Mouse (Mus musculus) heart, postnatal 0 days (tissue): ENCODE results near the gene Ppef2. TPM values are rescaled to one million over a fixed set of nuclear protein-coding genes. Genes with fewer than 3 reads are reported as not detected.

Experiments used
- ATAC-seq: fragments of 200-750 bp; cut with Nextera tagmentation; 2 replicates; pipeline ENCODE4 v1.8.0; 2017; ENCODE audit warnings: low read depth, moderate number of reproducible peaks, moderate library complexity; ENCODE audit not compliant: insufficient read depth
- DNase-seq: peaks from one replicate; pipeline ENCODE4 v3.0.0-alpha.2; 2016; ENCODE audit warnings: low spot score
- H3K27ac ChIP-seq: fragments of 300-500 bp; sonication (generic); 2 replicates; pipeline ENCODE4 v1.5.1; 2014; ENCODE audit warnings: low read depth, mild to moderate bottlenecking
- H3K27me3 ChIP-seq: fragments of 300-500 bp; sonication (generic); 2 replicates; pipeline ENCODE4 v1.6.1; 2014; ENCODE audit warnings: low read length, mixed read lengths; ENCODE audit not compliant: control insufficient read depth, insufficient read depth
- H3K36me3 ChIP-seq: fragments of 300-500 bp; sonication (generic); replicated peaks from 2 replicates; pipeline ENCODE4 v1.6.1; 2014; ENCODE audit warnings: low read length, mixed read lengths; ENCODE audit not compliant: control insufficient read depth, insufficient read depth
- H3K4me1 ChIP-seq: fragments of 300-500 bp; sonication (generic); 2 replicates; pipeline ENCODE4 v1.6.1; 2014; ENCODE audit warnings: antibody characterized with exemption; ENCODE audit not compliant: control insufficient read depth, insufficient read depth
- H3K4me2 ChIP-seq: fragments of 300-500 bp; sonication (generic); 2 replicates; pipeline ENCODE4 v1.6.1; 2014; ENCODE audit warnings: low read depth, mild to moderate bottlenecking, low read length, moderate library complexity
- H3K4me3 ChIP-seq: fragments of 300-500 bp; sonication (generic); 2 replicates; pipeline ENCODE4 v1.5.1; 2014; ENCODE audit warnings: low read depth, low read length
- H3K9ac ChIP-seq: fragments of 300-500 bp; sonication (generic); replicated peaks from 2 replicates; pipeline ENCODE4 v1.6.1; 2014; ENCODE audit warnings: low read depth, low read length, mixed read lengths
- H3K9me3 ChIP-seq: fragments of 300-500 bp; sonication (generic); replicated peaks from 2 replicates; pipeline ENCODE4 v1.6.1; 2016; ENCODE audit warnings: low read length; ENCODE audit not compliant: control insufficient read depth
- CTCF ChIP-seq: IDR thresholded peaks from 2 replicates; pipeline ENCODE4 v1.5.1; 2016; ENCODE audit warnings: antibody characterized with exemption, control low read depth, low read depth
- EP300 ChIP-seq: IDR thresholded peaks from 2 replicates; pipeline ENCODE4 v1.6.1; 2016; ENCODE audit warnings: antibody characterized with exemption, low read depth
- WGBS: fragments of 180-500 bp; shearing (Covaris S2); extraction: QIAGEN DNeasy Blood & Tissue Kit; methylation state at CpG from one replicate; pipeline ENCODE4 v1.1.7; 2014; 5-methylcytosine and 5-hydroxymethylcytosine counted together
- polyA plus RNA-seq: library from polyadenylated mRNA; unstranded; fragments of >200 nt; fragmentation: Nextera tagmentation; extraction: Ambion mirVana; gene quantifications from 2 replicates; pipeline ENCODE4 v1.2.1, GENCODE M21; 2015
- total RNA-seq: library from RNA; depleted of rRNA; stranded (reverse); fragments of >200 nt; gene quantifications from 2 replicates; pipeline ENCODE4 v1.2.3, GENCODE M21; 2014; ENCODE audit warnings: low replicate concordance; rRNA removed

The Ppef2 gene
- total RNA-seq: 0.31 TPM in 1 of 2 replicates, not detected in the other
- polyA plus RNA-seq: 0.07 TPM in 1 of 2 replicates, not detected in the other

- TF ChIP-seq EP300 (no peak), CTCF (no peak)
- ATAC-seq (no peak), DNase-seq (no peak)
- 31% methylated on average over 6 of the region's 6 CpGs for WGBS
- Histone ChIP-seq H3K27ac (no peak within 1 kb of the TSS), H3K9me3 (no peaks in the 10 kb centered on the region), H3K4me3 (no peak within 1 kb of the TSS), H3K9ac (no peak within 1 kb of the TSS), H3K4me1 (no peaks in the 10 kb centered on the region), H3K27me3 (no peaks in the 10 kb centered on the region), H3K36me3 (no peaks in the 10 kb centered on the region), H3K4me2 (no peak within 1 kb of the TSS)
Observed at GRCm38 (mm10) chr5:92256218-92256617, at the start of gene Ppef2. Gene Ppef2 (minus strand): TSS chr5:92256278.

GRCm38 (mm10) chr5:92304291-92304690 lies 48.2 kb upstream of the Ppef2 start:
- 64% methylated on average over 3 of the region's 3 CpGs for WGBS
- no peak for TF ChIP-seq CTCF
- TF ChIP-seq EP300: no peak
- no peaks in the 10 kb centered on the region for H3K27me3 ChIP-seq

GRCm38 (mm10) chr5:92302149-92302840 lies 46.2 kb upstream of the Ppef2 start:
- no peaks in the 10 kb centered on the region for H3K9me3 ChIP-seq
- peaks cover 75% of the 10 kb centered on the region for H3K36me3 ChIP-seq
- no peaks in the 10 kb centered on the region for H3K27me3 ChIP-seq
- 0 out of 2 replicates have a peak, but pooled peaks cover 10% of the 10 kb centered on the region for H3K4me1 ChIP-seq
- no peak overlapping the region for H3K9ac ChIP-seq
- ATAC-seq: peak; percentile 33; the same call in 1 of the 2 replicates
- H3K4me3 ChIP-seq: no peak overlapping the region
- DNase-seq: peak; percentile 51
- no peak for TF ChIP-seq CTCF
- TF ChIP-seq EP300: no peak
- H3K27ac ChIP-seq: no peak overlapping the region
- WGBS: 46% methylated on average over 13 of the region's 13 CpGs
- no peak overlapping the region for H3K4me2 ChIP-seq

More at GRCm38 (mm10) chr5:92304291-92304690, 48.2 kb upstream of the Ppef2 start:
- Histone ChIP-seq H3K36me3 (peaks cover 63% of the 10 kb centered on the region), H3K4me3 (no peak overlapping the region), H3K4me2 (no peak overlapping the region), H3K9me3 (no peaks in the 10 kb centered on the region), H3K4me1 (peaks cover 19% of the 10 kb centered on the region; the same call in 1 of the 2 replicates), H3K27ac (no peak overlapping the region), H3K9ac (no peak overlapping the region)
- ATAC-seq: no peak
- DNase-seq: no peak

- H3K27me3 ChIP-seq: no peaks in the 10 kb centered on the region
- H3K9me3 ChIP-seq: no peaks in the 10 kb centered on the region
- no peaks in the 10 kb centered on the region for H3K4me1 ChIP-seq
- 89% methylated on average over 2 of the region's 2 CpGs for whole genome bisulfite sequencing
- TF ChIP-seq CTCF: no peak
- TF ChIP-seq EP300: no peak
- ATAC-seq (no peak), DNase-seq (no peak)
- H3K9ac ChIP-seq: no peak overlapping the region
- H3K27ac ChIP-seq: no peak overlapping the region
- peaks cover 90% of the 10 kb centered on the region for H3K36me3 ChIP-seq
- no peak overlapping the region for H3K4me3 ChIP-seq
- H3K4me2 ChIP-seq: no peak overlapping the region
Observed at GRCm38 (mm10) chr5:92294525-92294924, 38.4 kb upstream of the Ppef2 start.

- ATAC-seq (no peak), DNase-seq (no peak)
- Histone ChIP-seq H3K9ac (no peak overlapping the region), H3K36me3 (peaks cover 97% of the 10 kb centered on the region), H3K4me3 (no peak overlapping the region), H3K27ac (no peak overlapping the region), H3K4me1 (no peaks in the 10 kb centered on the region), H3K4me2 (no peak overlapping the region), H3K9me3 (no peaks in the 10 kb centered on the region), H3K27me3 (no peaks in the 10 kb centered on the region)
- 82% methylated on average over 6 of the region's 6 CpGs for WGBS
- TF ChIP-seq CTCF (no peak), EP300 (no peak)
Observed at GRCm38 (mm10) chr5:92291652-92292414, 35.8 kb upstream of the Ppef2 start.
